Mouse (Mus musculus): ENCODE results near the gene Slc2a8. TPM values are rescaled to one million over a fixed set of nuclear protein-coding genes. Genes with fewer than 3 reads are reported as not detected.

Gene Slc2a8
- polyA plus RNA-seq, 1 experiment from 2014 or later = 14.8 TPM

DNA sequence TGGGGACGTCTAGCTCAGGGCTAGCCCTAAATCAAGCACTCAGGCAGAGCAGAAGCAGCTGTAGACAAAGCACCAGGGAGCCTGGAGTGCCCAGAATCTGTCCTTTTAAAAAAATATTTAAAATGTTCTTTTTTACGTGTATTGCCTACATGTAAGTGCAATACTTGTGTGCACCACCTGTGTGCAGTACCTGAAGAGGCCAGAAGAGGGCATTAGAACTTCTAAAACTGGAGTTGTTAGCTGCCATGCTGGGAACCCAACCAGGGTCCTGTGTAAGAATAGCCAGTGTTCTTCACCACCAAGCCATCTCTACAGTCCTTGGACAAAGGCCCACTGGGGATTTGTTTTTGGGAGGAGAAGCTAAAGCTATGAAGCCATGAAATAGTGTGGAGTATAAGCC lies 27.3 kb downstream of the Slc2a8 start:
- Histone ChIP-seq H3K4me1 (no peaks in the 10 kb centered on the region), H3K4me3 (no peak overlapping the region), H3K27me3 (ENCODE audit: poor library complexity, severe bottlenecking) (no peaks in the 10 kb centered on the region), H3K27ac (no peak overlapping the region), H3K9me3 (peaks cover 6% of the 10 kb centered on the region; the same call in 1 of the 2 replicates), H3K36me3 (replicated peaks) (peaks cover 66% of the 10 kb centered on the region)
- no peak for DNase-seq (ENCODE audit: extremely low spot score, low spot score)
- 91% methylated on average over 2 of the region's 2 CpGs for WGBS

DNA sequence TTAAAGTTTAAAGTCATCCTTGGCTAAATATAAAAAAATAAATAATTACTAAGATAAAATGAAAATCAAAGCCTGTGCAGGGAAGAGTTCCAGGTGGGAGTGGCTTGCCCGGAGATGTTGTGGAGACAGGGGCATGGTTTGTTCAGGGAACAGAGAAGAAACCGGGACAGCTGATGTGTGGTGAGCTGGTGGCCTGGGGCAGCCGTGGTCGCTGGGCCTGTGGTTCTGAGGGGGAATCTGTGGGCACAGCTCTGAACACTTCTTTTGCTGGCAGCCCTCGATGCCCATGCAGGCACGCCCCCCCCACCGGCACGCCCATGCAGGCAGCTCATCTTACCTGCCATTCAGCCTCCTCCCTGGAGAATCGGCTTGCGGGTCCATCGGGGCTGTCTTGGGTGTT lies 34.4 kb downstream of the Slc2a8 start:
- peaks cover 63% of the 10 kb centered on the region for H3K36me3 ChIP-seq (replicated peaks)
- no peak for DNase-seq (ENCODE audit: extremely low spot score, low spot score)
- no peak overlapping the region for H3K4me3 ChIP-seq
- H3K4me1 ChIP-seq = no peaks in the 10 kb centered on the region
- no peak overlapping the region for H3K27ac ChIP-seq
- 93% methylated on average over 11 of the region's 11 CpGs for WGBS
- H3K9me3 ChIP-seq = no peaks in the 10 kb centered on the region
- no peaks in the 10 kb centered on the region for H3K27me3 ChIP-seq (ENCODE audit: poor library complexity, severe bottlenecking)

DNA sequence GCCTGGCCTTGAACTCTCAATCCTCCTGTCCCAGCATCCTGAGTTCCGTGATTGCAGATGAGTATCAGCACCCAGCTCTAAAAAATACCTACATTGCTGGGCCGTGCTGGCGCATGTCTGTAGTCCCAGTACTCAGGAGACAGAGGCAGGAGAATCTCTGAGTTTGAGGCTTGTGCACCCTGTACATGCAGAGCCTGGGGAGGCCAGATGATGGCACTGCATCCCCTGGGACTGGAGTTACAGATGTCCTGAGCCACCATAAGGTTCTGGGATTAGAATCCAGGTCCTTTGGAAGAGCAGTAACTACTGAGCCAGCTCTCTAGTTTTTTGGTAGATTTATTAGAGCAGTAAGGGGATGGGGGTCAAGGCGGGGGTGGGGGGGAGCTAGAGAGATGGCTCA lies 41.4 kb downstream of the Slc2a8 start:
- H3K9me3 ChIP-seq = no peaks in the 10 kb centered on the region
- H3K27ac ChIP-seq = no peak overlapping the region
- peaks cover 64% of the 10 kb centered on the region for H3K36me3 ChIP-seq (replicated peaks)
- no peaks in the 10 kb centered on the region for H3K27me3 ChIP-seq (ENCODE audit: poor library complexity, severe bottlenecking)
- no peak overlapping the region for H3K4me3 ChIP-seq
- 91% methylated on average over 4 of the region's 4 CpGs for WGBS
- no peaks in the 10 kb centered on the region for H3K4me1 ChIP-seq
- DNase-seq (ENCODE audit: extremely low spot score, low spot score) = no peak

DNA sequence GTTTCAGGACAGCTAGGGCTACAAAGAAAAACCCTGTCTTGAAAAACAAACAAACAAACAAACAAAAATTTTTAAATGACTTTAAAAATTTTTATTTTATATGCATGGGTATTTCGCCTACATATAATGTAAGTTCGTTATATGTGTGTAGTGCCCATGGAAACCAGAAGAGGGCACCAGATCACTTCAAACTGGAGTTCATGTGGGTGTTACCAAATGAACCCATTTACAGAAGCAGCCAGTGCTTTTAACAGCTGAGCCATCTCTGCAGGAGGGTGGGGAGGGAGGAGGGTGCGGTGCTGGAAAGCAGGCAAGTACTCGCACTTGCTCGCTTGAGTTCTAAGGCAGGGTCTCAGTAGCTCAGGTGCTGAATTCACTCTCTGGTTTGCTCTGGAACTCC lies 42.5 kb downstream of the Slc2a8 start:
- Histone ChIP-seq H3K36me3 (replicated peaks) (peaks cover 64% of the 10 kb centered on the region), H3K4me3 (no peak overlapping the region), H3K4me1 (no peaks in the 10 kb centered on the region), H3K27ac (no peak overlapping the region), H3K9me3 (no peaks in the 10 kb centered on the region), H3K27me3 (ENCODE audit: poor library complexity, severe bottlenecking) (no peaks in the 10 kb centered on the region)
- no peak for DNase-seq (ENCODE audit: extremely low spot score, low spot score)
- WGBS = 62% methylated on average over 5 of the region's 5 CpGs

DNA sequence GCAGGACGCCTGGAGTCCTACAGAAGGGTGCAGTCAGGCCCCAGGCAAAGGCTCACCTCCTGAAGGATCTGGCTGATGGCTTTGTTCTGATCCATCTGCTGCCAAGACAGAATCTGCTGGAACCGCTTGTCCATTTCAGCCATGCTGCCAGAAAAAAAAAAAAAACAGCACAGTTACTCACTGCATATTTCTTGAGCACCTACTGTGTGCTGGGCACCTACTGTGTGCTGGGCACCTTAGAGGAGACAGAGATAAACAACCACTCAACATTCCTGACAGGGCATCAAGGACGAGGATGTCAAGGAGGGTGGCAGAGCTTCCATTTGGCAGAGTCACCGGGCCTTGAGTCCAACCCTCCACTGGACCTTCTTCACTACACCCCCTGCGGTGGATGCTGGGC lies 43.1 kb downstream of the Slc2a8 start:
- Histone ChIP-seq H3K36me3 (replicated peaks) (peaks cover 67% of the 10 kb centered on the region), H3K4me3 (no peak overlapping the region), H3K27ac (no peak overlapping the region), H3K4me1 (no peaks in the 10 kb centered on the region), H3K27me3 (ENCODE audit: poor library complexity, severe bottlenecking) (no peaks in the 10 kb centered on the region), H3K9me3 (no peaks in the 10 kb centered on the region)
- 92% methylated on average over 5 of the region's 5 CpGs for WGBS
- no peak for DNase-seq (ENCODE audit: extremely low spot score, low spot score)

DNA sequence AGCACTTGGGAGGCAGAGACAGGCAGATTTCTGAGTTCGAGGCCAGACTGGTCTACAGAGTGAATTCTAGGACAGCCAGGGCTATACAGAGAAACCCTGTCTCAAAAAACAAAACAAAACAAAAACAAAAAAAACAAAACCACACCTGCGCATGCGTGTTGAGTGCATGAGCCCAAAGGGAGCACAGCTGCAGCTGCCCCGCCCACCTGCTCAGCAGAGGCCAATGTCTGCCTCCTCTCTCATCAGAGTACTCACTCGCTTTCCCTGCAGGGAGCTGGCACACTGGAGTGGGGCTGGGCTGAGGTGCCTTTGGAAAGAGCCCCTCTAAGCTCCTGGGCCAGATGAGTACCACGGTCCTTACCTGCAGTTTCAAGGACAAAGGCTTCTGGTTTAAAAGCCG lies 50.2 kb downstream of the Slc2a8 start:
- Histone ChIP-seq H3K27me3 (ENCODE audit: poor library complexity, severe bottlenecking) (no peaks in the 10 kb centered on the region), H3K9me3 (no peaks in the 10 kb centered on the region), H3K36me3 (replicated peaks) (peaks cover 42% of the 10 kb centered on the region), H3K4me3 (no peak overlapping the region), H3K4me1 (peaks cover 8% of the 10 kb centered on the region), H3K27ac (no peak overlapping the region)
- 80% methylated on average over 7 of the region's 7 CpGs for WGBS
- no peak for DNase-seq (ENCODE audit: extremely low spot score, low spot score)

DNA sequence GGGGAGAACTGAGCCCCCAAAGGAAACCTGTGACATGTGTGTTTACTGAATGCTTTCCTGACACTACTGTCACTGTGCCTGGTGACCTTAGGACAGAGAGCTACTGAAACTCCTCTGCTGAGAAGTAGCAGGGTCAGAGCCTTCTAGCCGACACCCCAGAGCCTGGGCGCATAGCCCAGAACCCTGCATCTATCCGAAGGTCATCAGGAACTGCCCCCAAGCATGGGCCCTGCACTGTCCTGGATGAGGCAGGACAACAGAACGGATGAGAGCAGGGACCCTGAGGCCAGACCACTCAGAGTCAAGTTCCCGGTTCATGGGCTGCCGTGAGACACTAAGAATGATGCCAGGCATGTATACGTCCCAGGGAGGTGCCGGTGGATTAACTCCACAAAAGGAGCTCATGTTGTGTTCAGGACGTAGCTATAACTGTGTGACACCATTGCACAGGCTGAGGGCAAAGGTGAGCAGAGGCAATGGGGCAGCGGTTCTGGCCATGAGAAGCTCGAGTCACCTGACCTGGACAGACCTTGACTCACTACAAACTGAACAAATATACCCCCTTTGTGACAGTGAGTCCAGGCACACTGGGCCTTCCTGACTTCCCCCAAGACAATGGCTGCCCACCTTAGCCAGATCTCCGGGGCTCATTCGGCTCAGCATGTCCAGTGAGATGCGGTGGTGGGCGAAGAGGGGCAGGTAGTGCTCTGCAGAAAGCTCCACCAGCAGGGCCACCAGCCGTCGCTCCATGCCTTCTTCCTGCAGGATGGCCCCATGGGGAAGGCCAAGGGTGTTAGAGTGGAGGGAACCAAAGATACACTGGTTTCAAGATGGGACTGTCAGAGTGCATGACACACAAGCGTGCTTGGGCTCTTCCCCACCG lies 52.7 kb downstream of the Slc2a8 start:
- peaks cover 32% of the 10 kb centered on the region for H3K36me3 ChIP-seq (replicated peaks)
- H3K4me1 ChIP-seq = peaks cover 8% of the 10 kb centered on the region
- H3K27ac ChIP-seq = no peak overlapping the region
- no peaks in the 10 kb centered on the region for H3K27me3 ChIP-seq (ENCODE audit: poor library complexity, severe bottlenecking)
- 92% methylated on average over 19 of the region's 19 CpGs for WGBS
- H3K9me3 ChIP-seq = no peaks in the 10 kb centered on the region
- no peak overlapping the region for H3K4me3 ChIP-seq
- DNase-seq (ENCODE audit: extremely low spot score, low spot score) = no peak

DNA sequence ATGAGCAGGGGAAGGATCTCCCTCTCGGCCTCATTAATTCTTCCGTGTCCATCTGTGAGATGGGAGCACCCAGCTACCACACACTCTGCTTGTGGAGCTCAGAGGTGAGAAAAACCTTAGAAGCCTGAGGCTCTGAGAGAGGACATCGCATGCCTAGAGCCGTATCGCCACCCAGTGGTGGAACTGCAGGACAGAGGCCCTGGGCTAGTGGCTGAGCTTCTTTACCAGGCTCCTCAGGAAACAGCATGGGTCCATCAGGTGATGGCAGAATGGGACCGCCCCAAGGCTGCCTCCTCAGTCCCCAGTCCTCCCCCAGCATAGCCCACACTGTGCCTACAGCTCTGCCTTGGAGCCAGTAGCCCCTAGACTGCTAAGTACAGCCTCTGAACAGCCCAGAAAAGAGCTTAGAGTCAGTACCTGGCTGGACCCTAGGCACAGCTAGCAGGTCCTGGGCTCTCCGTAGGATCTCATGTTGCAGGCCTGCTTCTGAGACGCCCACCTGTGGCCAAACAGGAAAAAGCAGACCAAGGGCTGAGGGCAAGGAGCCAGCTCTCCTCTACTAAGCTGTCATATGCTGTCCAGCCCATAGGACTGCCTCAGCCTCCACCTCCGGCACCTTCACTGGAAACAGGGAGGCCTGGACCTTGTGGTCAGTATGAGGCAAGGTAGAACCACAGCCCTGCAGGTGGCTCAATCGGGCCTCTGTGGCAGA lies 53.5 kb downstream of the Slc2a8 start:
- 31% methylated on average over 10 of the region's 10 CpGs for WGBS
- DNase-seq (ENCODE audit: extremely low spot score, low spot score) = peak; percentile 64

DNA sequence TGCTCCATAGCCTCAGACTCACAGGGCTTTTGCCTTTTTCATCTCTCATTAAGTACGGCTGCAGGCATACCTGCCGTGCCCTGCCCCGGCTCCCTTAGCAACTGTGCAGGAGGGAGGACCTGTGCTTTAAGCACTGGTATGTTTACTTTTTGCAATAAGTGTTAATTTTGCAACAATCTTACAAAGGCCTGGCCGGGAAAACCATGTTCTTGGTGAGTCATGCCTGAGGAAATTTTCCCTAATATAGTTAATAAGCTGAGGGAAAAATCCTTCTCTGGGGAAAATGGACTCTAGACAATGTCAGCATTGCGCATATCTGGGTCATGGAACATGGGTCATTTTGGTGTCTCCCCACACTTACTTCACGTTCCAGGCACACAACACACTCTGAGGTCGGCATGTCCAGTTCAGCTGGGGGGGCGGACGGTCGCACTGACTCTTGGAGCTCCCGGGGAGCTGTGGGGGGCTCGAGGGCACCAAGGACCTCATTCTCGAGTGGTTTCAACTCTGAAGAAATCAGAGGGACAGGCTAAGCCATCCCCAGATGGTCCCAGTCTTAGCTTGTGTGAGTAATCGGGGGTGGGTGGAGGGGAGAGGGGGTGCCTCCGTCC lies 54.2 kb downstream of the Slc2a8 start:
- DNase-seq (ENCODE audit: extremely low spot score, low spot score) = no peak
- Histone ChIP-seq H3K4me1 (peaks cover 8% of the 10 kb centered on the region), H3K4me3 (no peak overlapping the region), H3K36me3 (replicated peaks) (peaks cover 32% of the 10 kb centered on the region), H3K27ac (no peak overlapping the region), H3K27me3 (ENCODE audit: poor library complexity, severe bottlenecking) (no peaks in the 10 kb centered on the region), H3K9me3 (no peaks in the 10 kb centered on the region)
- 84% methylated on average over 15 of the region's 15 CpGs for WGBS

More for the DNA sequence above, 53.5 kb downstream of the Slc2a8 start:
- H3K27me3 ChIP-seq (ENCODE audit: poor library complexity, severe bottlenecking) = no peaks in the 10 kb centered on the region
- H3K4me3 ChIP-seq = no peak overlapping the region
- peaks cover 8% of the 10 kb centered on the region for H3K4me1 ChIP-seq
- peaks cover 32% of the 10 kb centered on the region for H3K36me3 ChIP-seq (replicated peaks)
- H3K9me3 ChIP-seq = no peaks in the 10 kb centered on the region
- H3K27ac ChIP-seq = 0 out of 2 replicates have a peak overlapping the region, but pooled peaks have one; percentile 6

DNA sequence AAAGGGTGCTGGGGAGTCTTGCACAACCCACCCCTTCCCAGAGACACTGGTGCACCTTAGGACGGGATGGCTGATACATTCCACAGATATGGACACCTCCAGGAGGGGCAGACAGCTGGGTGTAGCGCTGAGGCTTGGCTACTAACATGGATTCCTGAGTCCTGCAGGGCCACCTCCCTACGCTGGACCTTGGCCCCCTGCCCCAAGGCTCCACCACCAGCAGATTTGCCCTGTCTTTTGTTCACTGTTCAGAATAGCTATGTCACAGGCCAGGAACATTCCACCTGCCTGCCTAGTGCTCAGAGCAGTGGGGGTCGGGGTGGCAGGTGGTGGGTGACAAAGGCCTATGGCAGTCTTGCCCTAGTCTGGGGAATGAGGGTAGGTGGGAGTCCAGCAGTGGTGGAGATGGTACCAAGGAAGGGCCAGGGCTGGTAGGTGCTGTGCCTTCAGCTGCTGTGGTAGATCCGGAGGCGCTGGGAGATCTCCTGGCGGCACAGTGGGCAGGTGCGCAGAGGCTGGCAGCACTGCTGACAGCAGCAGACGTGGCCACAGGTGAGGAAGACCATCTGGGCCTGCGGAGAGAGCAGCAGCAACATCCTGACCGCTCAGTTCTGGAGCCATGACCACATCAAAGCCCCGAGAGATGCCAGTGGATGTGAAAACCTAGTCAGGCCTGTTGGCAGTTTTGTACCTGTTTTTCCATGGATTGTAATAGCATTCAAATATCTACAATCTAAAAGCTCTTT lies 55.4 kb downstream of the Slc2a8 start:
- H3K4me1 ChIP-seq = peaks cover 8% of the 10 kb centered on the region
- H3K27ac ChIP-seq = no peak overlapping the region
- no peak overlapping the region for H3K4me3 ChIP-seq
- no peaks in the 10 kb centered on the region for H3K27me3 ChIP-seq (ENCODE audit: poor library complexity, severe bottlenecking)
- 94% methylated on average over 12 of the region's 12 CpGs for WGBS
- H3K9me3 ChIP-seq = no peaks in the 10 kb centered on the region
- peaks cover 38% of the 10 kb centered on the region for H3K36me3 ChIP-seq (replicated peaks)
- DNase-seq (ENCODE audit: extremely low spot score, low spot score) = no peak

DNA sequence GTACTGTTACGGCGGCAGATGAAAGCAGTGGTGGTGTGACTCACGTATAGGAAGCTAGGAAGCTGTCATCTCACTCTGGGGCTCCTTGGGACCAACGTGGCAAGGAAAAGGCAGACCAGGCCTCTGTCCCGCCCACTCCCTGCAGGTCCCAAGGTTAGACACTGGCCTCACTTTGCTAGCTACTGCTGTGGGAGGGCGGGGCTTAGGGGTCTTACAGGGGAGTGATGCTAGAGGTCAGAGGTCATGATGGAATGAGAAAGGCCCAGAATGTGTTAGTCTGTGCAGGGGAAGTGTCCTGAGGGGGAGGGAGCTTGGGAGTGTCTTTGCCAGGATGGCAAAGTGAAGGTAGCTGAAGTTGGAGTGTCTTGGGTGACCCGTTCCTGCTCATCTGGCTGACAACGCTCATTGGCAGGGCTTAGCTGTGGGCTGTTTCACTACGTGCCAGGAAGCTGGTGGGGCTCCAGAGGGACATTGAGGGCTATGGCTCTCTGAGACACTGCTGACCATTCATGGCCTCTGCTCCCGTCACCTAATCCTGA lies 57.5 kb downstream of the Slc2a8 start:
- Histone ChIP-seq H3K27ac (no peak overlapping the region), H3K9me3 (no peaks in the 10 kb centered on the region), H3K27me3 (ENCODE audit: poor library complexity, severe bottlenecking) (no peaks in the 10 kb centered on the region), H3K4me3 (no peak overlapping the region), H3K4me1 (peaks cover 8% of the 10 kb centered on the region), H3K36me3 (replicated peaks) (peaks cover 58% of the 10 kb centered on the region)
- 79% methylated on average over 10 of the region's 10 CpGs for WGBS
- DNase-seq (ENCODE audit: extremely low spot score, low spot score) = no peak

DNA sequence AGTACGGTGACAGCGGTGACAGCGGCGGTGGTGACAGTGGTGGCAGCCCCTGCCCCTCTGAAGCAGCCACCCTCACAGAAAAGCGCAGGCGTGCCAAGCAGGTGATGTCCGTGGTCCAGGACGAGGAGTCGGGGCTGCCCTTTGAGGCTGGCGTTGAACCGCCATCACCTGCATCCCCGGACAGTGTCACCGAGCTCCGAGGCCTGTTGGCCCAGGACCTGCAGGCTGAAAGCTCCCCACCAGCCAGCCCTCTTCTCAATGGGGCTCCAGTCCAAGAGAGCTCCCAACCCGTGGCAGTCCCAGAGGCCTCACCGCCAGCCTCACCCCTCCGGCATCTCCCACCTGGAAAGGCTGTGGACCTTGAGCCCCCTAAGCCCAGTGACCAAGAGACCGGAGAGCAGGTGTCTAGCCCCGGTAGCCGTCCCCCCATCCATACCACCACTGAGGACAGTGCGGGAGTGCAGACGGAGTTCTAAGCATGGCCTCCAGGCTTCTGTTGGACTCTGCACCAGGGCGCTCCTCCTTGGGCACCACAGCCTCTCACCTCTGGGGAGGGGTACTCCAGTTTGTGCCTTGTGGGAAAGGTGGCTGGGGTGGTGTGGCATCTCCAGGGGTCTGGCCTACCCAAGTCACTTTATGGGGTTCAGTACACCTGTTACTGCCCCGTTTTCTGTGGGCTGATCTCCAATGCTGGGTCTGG lies 58.2 kb downstream of the Slc2a8 start:
- WGBS = 94% methylated on average over 24 of the region's 24 CpGs
- Histone ChIP-seq H3K36me3 (replicated peaks) (peaks cover 64% of the 10 kb centered on the region), H3K4me1 (peaks cover 11% of the 10 kb centered on the region), H3K9me3 (no peaks in the 10 kb centered on the region), H3K27me3 (ENCODE audit: poor library complexity, severe bottlenecking) (no peaks in the 10 kb centered on the region), H3K4me3 (no peak overlapping the region), H3K27ac (no peak overlapping the region)
- no peak for DNase-seq (ENCODE audit: extremely low spot score, low spot score)

All from forebrain, embryonic 10.5 days (tissue).